Mouse (Mus musculus): ENCODE measurements around the gene Eif4e1b. TPM values are rescaled to one million over a fixed set of nuclear protein-coding genes. Genes with fewer than 3 reads are reported as not detected.
"Not testable (repeated sequence)": the region's sequence is repeated elsewhere in the genome, so short reads cannot be mapped to it uniquely, and the experiment has no call there.

Eif4e1b gene
- polyA plus RNA-seq, 1 experiment: not detected

DNA sequence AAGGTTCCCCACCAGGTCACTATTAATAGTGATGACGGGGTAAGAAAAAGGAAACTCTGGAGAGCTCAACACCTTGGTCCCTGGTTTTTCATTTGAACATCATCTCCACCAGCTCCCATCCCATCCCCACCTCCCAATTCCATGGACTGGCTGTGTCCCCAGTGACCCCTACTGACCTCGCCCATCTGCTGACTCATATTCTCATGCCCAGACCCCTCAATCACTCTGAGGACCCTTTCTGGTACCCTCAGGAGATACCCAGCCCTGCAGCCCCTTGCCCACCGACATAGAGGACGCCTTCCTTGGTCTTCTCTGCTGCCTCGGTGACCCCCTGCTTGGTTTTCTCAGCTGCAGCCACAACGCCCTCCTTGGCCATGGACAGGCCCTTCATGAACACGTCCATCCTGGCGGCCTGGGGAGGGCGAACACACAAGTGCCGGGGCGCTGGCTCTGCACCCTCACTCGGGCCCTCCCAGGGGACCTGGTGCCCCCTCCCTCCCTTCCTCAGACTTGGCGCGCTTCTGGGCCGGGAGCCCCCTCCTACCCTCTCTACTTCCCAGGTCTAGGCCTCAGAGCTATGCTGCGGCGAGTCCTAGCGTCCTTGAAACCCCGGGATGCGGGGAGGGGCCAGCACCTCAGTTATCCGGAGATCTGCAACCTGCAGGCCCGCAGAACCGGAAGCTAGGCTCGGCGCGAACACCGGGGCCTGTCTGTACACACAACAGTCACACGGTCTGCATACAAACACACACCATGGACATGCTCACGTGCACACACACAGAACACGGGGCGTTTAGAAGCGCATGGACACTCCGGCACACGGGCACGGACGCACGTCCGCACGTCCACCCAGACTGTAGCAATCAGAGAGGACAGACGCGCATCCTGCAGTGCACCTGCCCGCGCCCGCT, 18.3 kb upstream of the Eif4e1b start:
- Histone ChIP-seq H3K27me3 (ENCODE audit: control insufficient read depth, insufficient read depth, low read length) (peaks cover 10% of the 10 kb centered on the region; the same call in 1 of the 2 replicates), H3K27ac (ENCODE audit: control insufficient read depth, insufficient read depth, low read length) (no peak overlapping the region), H3K4me3 (ENCODE audit: control insufficient read depth, insufficient read depth, low read length) (peak overlapping the region; percentile 24; the same call in 1 of the 2 replicates), H3K4me1 (replicated peaks; ENCODE audit: control insufficient read depth, insufficient read depth, low read length) (peaks cover 7% of the 10 kb centered on the region; the same call in 1 of the 2 replicates), H3K36me3 (ENCODE audit: control insufficient read depth, insufficient read depth, low read length) (no peaks in the 10 kb centered on the region)
- no peak for DNase-seq
- TF ChIP-seq CTCF (IDR thresholded peaks at IDR 0.05; ENCODE audit: borderline replicate concordance, control insufficient read depth, extremely low read depth, insufficient read depth, low read length, poor library complexity) (no peak), POLR2A (IDR thresholded peaks at IDR 0.05; ENCODE audit: control insufficient read depth, extremely low read depth, insufficient read depth, low read length, poor library complexity) (no peak)
- WGBS: 8% methylated on average over 44 of the region's 44 CpGs

DNA sequence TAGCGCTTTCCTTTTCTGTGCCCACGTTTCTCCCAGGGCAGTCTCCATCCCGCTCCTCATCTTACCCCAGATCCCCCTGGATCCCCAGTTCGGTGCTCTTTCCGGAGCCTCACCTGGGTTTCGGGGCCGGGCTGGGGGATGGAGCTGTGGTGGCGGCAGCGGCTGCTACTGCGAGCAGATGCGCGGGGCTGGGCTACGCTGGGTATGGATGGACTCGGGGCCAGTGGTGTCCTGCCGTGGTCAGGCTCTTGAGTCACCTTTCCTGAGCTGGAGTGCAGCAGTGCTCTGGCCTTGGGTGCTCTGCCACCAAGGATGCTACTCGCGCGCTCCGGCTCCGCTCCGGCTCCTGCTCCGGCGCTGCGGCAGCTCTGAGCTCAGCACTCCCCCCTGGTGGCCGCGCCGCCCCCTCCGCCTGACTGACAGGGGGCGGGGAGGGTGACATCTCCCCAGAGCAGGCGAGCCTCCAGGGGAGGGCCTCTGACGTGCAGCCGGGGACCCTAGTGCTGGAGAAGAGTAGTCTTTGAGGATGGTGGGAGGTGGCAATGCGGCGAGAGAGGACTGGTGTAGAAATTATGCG, 17.5 kb upstream of the Eif4e1b start, which contains the start of gene Sncb:
Gene Sncb, minus strand, starts transcription at position 404 of the 577 bp plus-strand sequence.
- peak within 1 kb of the TSS; percentile 24; the same call in 1 of the 2 replicates for H3K4me3 ChIP-seq (ENCODE audit: control insufficient read depth, insufficient read depth, low read length)
- WGBS: 3% methylated on average over 35 of the region's 35 CpGs
- no peak within 1 kb of the TSS for H3K27ac ChIP-seq (ENCODE audit: control insufficient read depth, insufficient read depth, low read length)
- no peaks in the 10 kb centered on the region for H3K36me3 ChIP-seq (ENCODE audit: control insufficient read depth, insufficient read depth, low read length)
- peaks cover 7% of the 10 kb centered on the region; the same call in 1 of the 2 replicates for H3K4me1 ChIP-seq (replicated peaks; ENCODE audit: control insufficient read depth, insufficient read depth, low read length)
- peak; percentile 69 for DNase-seq
- no peak for TF ChIP-seq POLR2A (IDR thresholded peaks at IDR 0.05; ENCODE audit: control insufficient read depth, extremely low read depth, insufficient read depth, low read length, poor library complexity)
- TF ChIP-seq CTCF (IDR thresholded peaks at IDR 0.05; ENCODE audit: borderline replicate concordance, control insufficient read depth, extremely low read depth, insufficient read depth, low read length, poor library complexity): peak; percentile 80; the same call in 1 of the 2 replicates
- peaks cover 10% of the 10 kb centered on the region; the same call in 1 of the 2 replicates for H3K27me3 ChIP-seq (ENCODE audit: control insufficient read depth, insufficient read depth, low read length)

DNA sequence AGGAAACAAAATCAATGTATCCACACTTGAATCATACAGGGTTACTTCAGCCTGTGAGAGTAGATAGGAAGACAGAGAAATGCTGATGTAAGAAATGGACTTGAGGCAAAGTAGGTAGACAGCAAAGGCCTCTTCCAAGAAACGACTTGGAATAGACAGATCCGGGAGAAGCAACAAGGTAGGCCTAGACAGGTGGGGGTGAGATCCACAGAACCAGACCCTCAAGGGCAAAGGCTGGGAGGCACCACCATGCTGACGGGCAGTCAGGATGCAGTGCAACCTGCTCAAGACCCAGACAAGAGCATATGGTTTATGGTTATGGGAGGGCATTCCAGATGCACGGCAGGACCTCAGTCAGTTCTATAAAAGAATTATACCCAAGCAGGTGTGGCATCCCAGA, 16.8 kb upstream of the Eif4e1b start:
- 80% methylated on average over 4 of the region's 4 CpGs for WGBS
- H3K4me3 ChIP-seq (ENCODE audit: control insufficient read depth, insufficient read depth, low read length): no peak overlapping the region
- no peaks in the 10 kb centered on the region for H3K36me3 ChIP-seq (ENCODE audit: control insufficient read depth, insufficient read depth, low read length)
- H3K27me3 ChIP-seq (ENCODE audit: control insufficient read depth, insufficient read depth, low read length): peaks cover 10% of the 10 kb centered on the region; the same call in 1 of the 2 replicates
- H3K27ac ChIP-seq (ENCODE audit: control insufficient read depth, insufficient read depth, low read length): no peak overlapping the region
- TF ChIP-seq CTCF (IDR thresholded peaks at IDR 0.05; ENCODE audit: borderline replicate concordance, control insufficient read depth, extremely low read depth, insufficient read depth, low read length, poor library complexity): no peak
- no peak for DNase-seq
- peaks cover 7% of the 10 kb centered on the region; the same call in 1 of the 2 replicates for H3K4me1 ChIP-seq (replicated peaks; ENCODE audit: control insufficient read depth, insufficient read depth, low read length)

DNA sequence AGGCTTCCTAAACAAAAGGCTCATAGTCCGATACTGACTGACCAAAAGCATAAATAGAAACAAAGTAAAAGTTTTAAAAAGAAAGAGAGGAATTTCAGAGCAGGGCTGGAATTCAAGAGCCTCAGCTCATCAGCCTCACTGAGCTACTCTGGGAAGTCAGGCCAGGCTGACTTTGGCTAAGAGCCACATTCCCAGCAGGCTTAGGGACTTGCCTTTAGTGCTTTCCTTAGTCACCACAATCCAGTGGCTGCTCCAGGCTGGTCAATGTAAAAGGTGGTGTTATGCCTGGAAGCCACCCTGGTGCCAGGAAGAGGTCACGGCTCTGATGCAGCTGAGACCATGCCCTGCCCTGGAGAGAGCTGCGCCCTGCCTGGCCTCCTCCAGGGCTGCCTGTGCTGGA, 3.2 kb upstream of the Eif4e1b start:
- 88% methylated on average over 3 of the region's 3 CpGs for WGBS
- DNase-seq: no peak

DNA sequence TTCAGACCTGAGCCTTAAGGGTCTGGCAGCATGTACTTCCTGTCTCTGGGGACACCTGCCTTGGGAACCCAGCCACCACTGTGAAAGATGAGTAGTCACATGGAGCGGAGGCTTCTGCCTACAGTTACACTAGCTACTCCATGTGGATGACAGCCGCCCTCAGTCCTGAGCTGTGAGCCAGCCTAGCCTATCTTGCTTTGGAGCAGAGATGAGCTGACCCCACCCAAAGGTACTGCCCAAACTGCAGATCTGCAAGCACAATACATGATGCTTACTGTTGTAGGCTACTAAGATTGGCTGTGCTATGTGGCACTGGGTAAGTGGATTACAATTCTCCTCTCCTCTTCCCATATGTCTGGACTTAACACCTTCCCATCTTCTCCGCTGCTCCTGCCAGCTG, 2.7 kb upstream of the Eif4e1b start:
- no peak for DNase-seq
- no peak overlapping the region for H3K4me3 ChIP-seq (ENCODE audit: control insufficient read depth, insufficient read depth, low read length)
- no peaks in the 10 kb centered on the region for H3K4me1 ChIP-seq (replicated peaks; ENCODE audit: control insufficient read depth, insufficient read depth, low read length)
- TF ChIP-seq POLR2A (IDR thresholded peaks at IDR 0.05; ENCODE audit: control insufficient read depth, extremely low read depth, insufficient read depth, low read length, poor library complexity) (no peak), CTCF (IDR thresholded peaks at IDR 0.05; ENCODE audit: borderline replicate concordance, control insufficient read depth, extremely low read depth, insufficient read depth, low read length, poor library complexity) (no peak)
- WGBS: 94% methylated on average over 3 of the region's 3 CpGs
- no peaks in the 10 kb centered on the region for H3K27me3 ChIP-seq (ENCODE audit: control insufficient read depth, insufficient read depth, low read length)
- no peak overlapping the region for H3K27ac ChIP-seq (ENCODE audit: control insufficient read depth, insufficient read depth, low read length)
- no peaks in the 10 kb centered on the region for H3K36me3 ChIP-seq (ENCODE audit: control insufficient read depth, insufficient read depth, low read length)

More for the DNA sequence above, 3.2 kb upstream of the Eif4e1b start:
- Histone ChIP-seq H3K4me3 (ENCODE audit: control insufficient read depth, insufficient read depth, low read length) (no peak overlapping the region), H3K27ac (ENCODE audit: control insufficient read depth, insufficient read depth, low read length) (no peak overlapping the region), H3K27me3 (ENCODE audit: control insufficient read depth, insufficient read depth, low read length) (no peaks in the 10 kb centered on the region), H3K4me1 (replicated peaks; ENCODE audit: control insufficient read depth, insufficient read depth, low read length) (no peaks in the 10 kb centered on the region), H3K36me3 (ENCODE audit: control insufficient read depth, insufficient read depth, low read length) (no peaks in the 10 kb centered on the region)
- TF ChIP-seq POLR2A (IDR thresholded peaks at IDR 0.05; ENCODE audit: control insufficient read depth, extremely low read depth, insufficient read depth, low read length, poor library complexity) (no peak), CTCF (IDR thresholded peaks at IDR 0.05; ENCODE audit: borderline replicate concordance, control insufficient read depth, extremely low read depth, insufficient read depth, low read length, poor library complexity) (no peak)

DNA sequence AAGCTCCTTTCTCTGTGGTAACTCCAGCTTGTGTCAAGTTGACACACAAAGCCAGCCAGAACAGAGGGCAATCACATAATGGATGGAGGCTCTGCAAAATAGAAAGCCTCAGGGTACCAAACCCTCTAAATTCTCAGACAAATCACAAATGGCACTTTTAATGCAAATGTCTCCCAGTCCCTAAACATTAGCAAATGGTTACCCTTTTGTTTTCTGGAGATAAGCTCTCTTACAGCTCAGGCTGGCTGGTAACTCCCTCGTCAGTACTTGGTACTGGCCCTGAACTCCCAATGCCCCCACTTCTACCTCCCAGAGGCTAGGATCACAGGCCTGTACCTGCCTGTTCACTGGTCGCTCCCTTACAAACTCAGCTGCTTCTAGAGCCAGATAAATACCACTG, 563 bp upstream of the Eif4e1b start:
- DNase-seq: no peak
- no peak for TF ChIP-seq CTCF (IDR thresholded peaks at IDR 0.05; ENCODE audit: borderline replicate concordance, control insufficient read depth, extremely low read depth, insufficient read depth, low read length, poor library complexity)
- TF ChIP-seq POLR2A (IDR thresholded peaks at IDR 0.05; ENCODE audit: control insufficient read depth, extremely low read depth, insufficient read depth, low read length, poor library complexity): no peak
- Histone ChIP-seq H3K4me3 (ENCODE audit: control insufficient read depth, insufficient read depth, low read length) (no peak overlapping the region), H3K36me3 (ENCODE audit: control insufficient read depth, insufficient read depth, low read length) (no peaks in the 10 kb centered on the region), H3K4me1 (replicated peaks; ENCODE audit: control insufficient read depth, insufficient read depth, low read length) (no peaks in the 10 kb centered on the region), H3K27ac (ENCODE audit: control insufficient read depth, insufficient read depth, low read length) (no peak overlapping the region), H3K27me3 (ENCODE audit: control insufficient read depth, insufficient read depth, low read length) (no peaks in the 10 kb centered on the region)
- WGBS: 75% methylated on average over 2 of the region's 2 CpGs

DNA sequence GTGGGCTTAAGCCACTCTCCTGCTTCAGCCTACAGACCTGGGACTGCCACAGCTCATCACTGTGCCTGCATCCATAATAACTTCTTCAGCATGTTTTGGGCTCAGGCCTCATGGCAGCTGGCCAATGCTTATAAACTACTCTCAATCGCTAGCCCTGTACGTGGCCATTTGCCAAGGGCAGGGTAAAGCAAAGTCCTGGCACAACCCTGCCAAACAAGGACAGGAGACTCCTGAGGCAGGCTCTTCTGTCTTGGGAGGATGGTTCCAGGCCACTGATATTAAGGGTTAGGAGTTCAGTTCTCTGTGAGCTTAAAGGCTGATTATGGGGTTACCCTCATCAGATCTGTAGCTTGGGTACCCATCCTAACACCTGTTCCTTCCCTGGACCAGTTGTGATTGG, 3.8 kb downstream of the Eif4e1b start:
- H3K27me3 ChIP-seq (ENCODE audit: control insufficient read depth, insufficient read depth, low read length); H3K4me1 ChIP-seq (replicated peaks; ENCODE audit: control insufficient read depth, insufficient read depth, low read length); DNase-seq; H3K36me3 ChIP-seq (ENCODE audit: control insufficient read depth, insufficient read depth, low read length); H3K4me3 ChIP-seq (ENCODE audit: control insufficient read depth, insufficient read depth, low read length); H3K27ac ChIP-seq (ENCODE audit: control insufficient read depth, insufficient read depth, low read length): not testable (repeated sequence)
- 73% methylated on average over 2 of the region's 2 CpGs for WGBS
